Mouse (Mus musculus) forebrain, embryonic 13.5 days (tissue): ENCODE measurements around the gene A630076J17Rik. TPM values are rescaled to one million over a fixed set of nuclear protein-coding genes. Genes with fewer than 3 reads are reported as not detected.

Source experiments
- ATAC-seq: fragments of 200-750 bp; cut with Nextera tagmentation; 2 replicates; pipeline ENCODE4 v1.8.0; 2017
- H3K27ac ChIP-seq: fragments of 300-500 bp; sonication (generic); 2 replicates; pipeline ENCODE4 v1.5.1; 2015; ENCODE audit warnings: inconsistent platforms, mild to moderate bottlenecking, moderate library complexity
- H3K27me3 ChIP-seq: fragments of 300-500 bp; sonication (generic); 2 replicates; pipeline ENCODE4 v1.6.1; 2015; ENCODE audit warnings: mild to moderate bottlenecking, inconsistent platforms
- H3K36me3 ChIP-seq: fragments of 300-500 bp; sonication (generic); 2 replicates; pipeline ENCODE4 v1.6.1; 2015; ENCODE audit warnings: mild to moderate bottlenecking, inconsistent platforms; ENCODE audit not compliant: poor library complexity, severe bottlenecking
- H3K4me1 ChIP-seq: fragments of 300-500 bp; sonication (generic); 2 replicates; pipeline ENCODE4 v1.6.1; 2015; ENCODE audit warnings: inconsistent platforms
- H3K4me2 ChIP-seq: fragments of 300-500 bp; sonication (generic); 2 replicates; pipeline ENCODE4 v1.6.1; 2015; ENCODE audit warnings: inconsistent platforms, mild to moderate bottlenecking, moderate library complexity
- H3K4me3 ChIP-seq: fragments of 300-500 bp; sonication (generic); 2 replicates; pipeline ENCODE4 v1.5.1; 2015; ENCODE audit warnings: mild to moderate bottlenecking, inconsistent platforms
- H3K9ac ChIP-seq: fragments of 300-500 bp; sonication (generic); 2 replicates; pipeline ENCODE4 v1.6.1; 2015; ENCODE audit warnings: mild to moderate bottlenecking, inconsistent platforms
- H3K9me3 ChIP-seq: fragments of 300-500 bp; sonication (generic); replicated peaks from 2 replicates; pipeline ENCODE4 v1.6.1; 2016; ENCODE audit warnings: inconsistent platforms
- WGBS: fragments of 180-500 bp; shearing (Covaris S2); methylation state at CpG from one replicate; pipeline ENCODE4 v1.1.7; 2015; 5-methylcytosine and 5-hydroxymethylcytosine counted together
- polyA plus RNA-seq: library from polyadenylated mRNA; unstranded; fragments of >200 nt; fragmentation: Nextera tagmentation; extraction: Ambion mirVana; gene quantifications from 2 replicates; pipeline ENCODE4 v1.2.1, GENCODE M21; 2015

Gene A630076J17Rik
- not detected in 2 replicates for polyA plus RNA-seq

- H3K4me2 ChIP-seq = no peak within 1 kb of the TSS
- no peaks in the 10 kb centered on the region for H3K4me1 ChIP-seq
- no peak within 1 kb of the TSS for H3K9ac ChIP-seq
- H3K4me3 ChIP-seq = no peak within 1 kb of the TSS
- no peaks in the 10 kb centered on the region for H3K27me3 ChIP-seq
- H3K36me3 ChIP-seq = no peaks in the 10 kb centered on the region
- no peak within 1 kb of the TSS for H3K27ac ChIP-seq
- WGBS = 82% methylated on average over 1 of the region's 1 CpGs
- H3K9me3 ChIP-seq = no peaks in the 10 kb centered on the region
- no peak for ATAC-seq
Measured at GRCm38 (mm10) chr3:107230527-107230926, at the start of gene A630076J17Rik. Gene A630076J17Rik, plus strand, starts transcription at chr3:107230614.

DNA sequence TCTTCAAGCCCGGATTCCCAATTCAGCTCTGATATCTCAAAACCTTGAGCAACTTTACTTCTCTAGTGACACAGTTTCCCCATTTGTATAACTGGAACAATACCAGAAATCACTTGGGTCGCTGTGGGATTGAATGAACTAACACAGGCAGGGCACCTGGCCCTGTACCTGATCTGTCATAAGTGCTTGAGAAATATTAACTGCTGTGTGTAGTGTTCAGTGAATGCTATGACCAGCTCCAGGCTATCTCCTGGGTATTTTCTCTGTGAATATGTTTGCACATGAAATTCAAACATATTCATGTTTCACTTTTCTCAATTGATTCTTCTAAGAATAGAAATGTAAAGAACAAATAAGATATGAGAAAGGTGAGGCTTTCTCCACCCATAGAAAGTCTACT, 49.6 kb upstream of the A630076J17Rik start:
- Histone ChIP-seq H3K27ac (no peak overlapping the region), H3K9me3 (no peaks in the 10 kb centered on the region), H3K4me3 (no peak overlapping the region), H3K9ac (no peak overlapping the region), H3K4me2 (no peak overlapping the region), H3K36me3 (no peaks in the 10 kb centered on the region), H3K27me3 (no peaks in the 10 kb centered on the region), H3K4me1 (no peaks in the 10 kb centered on the region)
- WGBS = 82% methylated on average over 2 of the region's 2 CpGs
- ATAC-seq = no peak

DNA sequence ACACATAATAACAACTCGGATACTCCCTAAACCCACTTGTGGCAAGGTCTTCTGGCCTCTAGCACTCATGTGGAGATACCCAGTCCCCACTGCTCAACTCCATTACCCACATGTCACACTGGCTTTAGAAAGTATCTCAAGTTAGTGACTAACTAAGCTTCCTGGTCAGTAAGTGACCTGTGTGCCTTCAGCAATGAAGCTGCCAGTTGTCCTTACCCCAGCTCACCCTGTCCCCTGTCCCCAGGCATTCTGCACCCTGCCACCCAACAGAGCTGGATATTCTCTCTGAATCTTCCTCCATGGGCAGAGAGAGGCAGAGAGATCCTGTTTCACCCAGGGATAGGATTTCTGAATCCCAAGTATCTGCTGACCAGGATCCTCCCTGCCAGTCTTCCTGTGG, 47.7 kb upstream of the A630076J17Rik start, which contains the start of gene Kcna10:
Gene Kcna10, plus strand, starts transcription at position 301 of the 400 bp plus-strand sequence.
- 83% methylated on average over 1 of the region's 1 CpGs for WGBS
- Histone ChIP-seq H3K36me3 (no peaks in the 10 kb centered on the region), H3K4me2 (no peak within 1 kb of the TSS), H3K9me3 (no peaks in the 10 kb centered on the region), H3K27ac (no peak within 1 kb of the TSS), H3K4me1 (no peaks in the 10 kb centered on the region), H3K27me3 (no peaks in the 10 kb centered on the region), H3K9ac (no peak within 1 kb of the TSS), H3K4me3 (no peak within 1 kb of the TSS)
- ATAC-seq = no peak

GRCm38 (mm10) chr3:107183178-107183577, 47.2 kb upstream of the A630076J17Rik start:
- no peak for ATAC-seq
- Histone ChIP-seq H3K4me1 (no peaks in the 10 kb centered on the region), H3K27ac (no peak overlapping the region), H3K36me3 (no peaks in the 10 kb centered on the region), H3K4me2 (no peak overlapping the region), H3K9ac (no peak overlapping the region), H3K9me3 (no peaks in the 10 kb centered on the region), H3K4me3 (no peak overlapping the region), H3K27me3 (no peaks in the 10 kb centered on the region)
- WGBS = 85% methylated on average over 3 of the region's 3 CpGs

- Histone ChIP-seq H3K4me2 (no peak overlapping the region), H3K9ac (no peak overlapping the region), H3K4me1 (peaks cover 3% of the 10 kb centered on the region; the same call in 1 of the 2 replicates), H3K9me3 (no peaks in the 10 kb centered on the region), H3K27ac (no peak overlapping the region), H3K27me3 (no peaks in the 10 kb centered on the region), H3K4me3 (no peak overlapping the region), H3K36me3 (no peaks in the 10 kb centered on the region)
- no peak for ATAC-seq
- whole genome bisulfite sequencing = 80% methylated on average over 3 of the region's 3 CpGs
Measured at GRCm38 (mm10) chr3:107185597-107185996, 44.8 kb upstream of the A630076J17Rik start.

DNA sequence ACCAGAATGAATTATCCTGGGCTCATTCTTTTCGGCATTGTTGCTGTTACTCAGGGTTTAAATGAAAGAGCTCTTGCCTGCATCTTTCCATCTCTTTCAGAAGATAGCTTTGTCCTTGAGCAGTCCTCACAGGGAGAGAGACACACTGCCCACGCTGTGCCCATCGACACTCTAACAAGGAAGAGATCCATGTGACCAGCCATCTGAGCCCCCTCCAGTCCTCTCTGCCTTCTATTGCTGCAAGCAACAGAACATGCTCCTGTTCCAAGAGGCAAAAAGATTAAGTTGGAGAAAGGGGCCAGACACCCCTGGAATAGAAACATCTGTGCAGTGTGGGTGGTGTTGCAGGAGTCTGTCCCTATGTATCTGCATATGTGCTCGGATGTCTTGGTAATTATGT, 43.4 kb upstream of the A630076J17Rik start:
- 75% methylated on average over 4 of the region's 4 CpGs for WGBS

GRCm38 (mm10) chr3:107188226-107188899, 42.1 kb upstream of the A630076J17Rik start:
- no peak overlapping the region for H3K27ac ChIP-seq
- 0 out of 2 replicates have a peak, but pooled peaks cover 2% of the 10 kb centered on the region for H3K27me3 ChIP-seq
- H3K4me1 ChIP-seq = peaks cover 5% of the 10 kb centered on the region; the same call in 1 of the 2 replicates
- 48% methylated on average over 6 of the region's 6 CpGs for WGBS
- H3K36me3 ChIP-seq = no peaks in the 10 kb centered on the region
- H3K9ac ChIP-seq = no peak overlapping the region
- H3K4me2 ChIP-seq = no peak overlapping the region
- no peaks in the 10 kb centered on the region for H3K9me3 ChIP-seq
- ATAC-seq = peak; percentile 87
- H3K4me3 ChIP-seq = no peak overlapping the region

More for the DNA sequence above, 43.4 kb upstream of the A630076J17Rik start:
- H3K4me1 ChIP-seq = peaks cover 5% of the 10 kb centered on the region; the same call in 1 of the 2 replicates
- no peaks in the 10 kb centered on the region for H3K27me3 ChIP-seq
- no peaks in the 10 kb centered on the region for H3K9me3 ChIP-seq
- H3K9ac ChIP-seq = no peak overlapping the region
- H3K4me2 ChIP-seq = no peak overlapping the region
- H3K4me3 ChIP-seq = no peak overlapping the region
- H3K27ac ChIP-seq = no peak overlapping the region
- no peak for ATAC-seq
- no peaks in the 10 kb centered on the region for H3K36me3 ChIP-seq

DNA sequence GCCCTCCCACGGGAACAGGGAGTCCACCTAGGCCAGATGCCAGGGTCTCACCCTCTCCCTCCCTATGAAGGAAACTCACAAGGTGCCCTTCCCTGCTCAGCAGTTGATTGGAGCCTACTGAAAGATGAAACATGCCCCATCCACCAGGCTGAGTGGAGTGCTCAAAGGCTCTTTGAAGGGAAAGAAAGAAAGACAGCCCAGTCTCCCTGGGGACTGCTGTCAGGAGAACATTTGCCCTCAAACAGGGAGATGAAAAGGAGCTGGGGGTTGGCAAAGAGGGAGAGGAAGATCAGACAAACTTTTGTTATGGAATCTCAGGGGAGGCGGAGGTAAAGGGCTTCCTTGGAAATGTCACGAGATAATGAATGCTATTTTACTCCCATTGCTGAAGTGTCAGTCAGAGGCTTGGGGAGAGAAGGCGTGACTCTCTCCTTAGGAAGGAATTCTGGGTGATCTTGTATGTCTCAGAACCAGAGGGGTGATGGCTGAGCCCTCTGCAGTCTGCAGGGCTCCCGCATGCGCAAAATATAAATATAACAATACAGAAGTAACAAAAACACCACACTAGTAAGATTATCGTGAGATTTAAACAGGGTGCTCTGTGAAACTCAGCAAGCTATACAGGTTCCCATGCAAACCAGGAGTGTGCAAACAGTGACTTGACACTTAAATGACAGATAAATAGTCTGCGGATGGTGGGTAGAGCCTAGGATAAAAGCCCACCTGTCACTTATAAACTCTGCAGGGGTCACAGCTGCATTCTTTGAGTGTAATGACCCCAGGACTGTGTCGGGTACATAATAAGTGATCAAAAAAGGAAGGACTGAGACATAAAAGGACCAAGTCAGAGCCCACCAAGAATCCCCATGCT, 28.9 kb upstream of the A630076J17Rik start:
- no peak overlapping the region for H3K9ac ChIP-seq
- no peaks in the 10 kb centered on the region for H3K36me3 ChIP-seq
- peak; percentile 57 for ATAC-seq
- no peak overlapping the region for H3K4me3 ChIP-seq
- no peaks in the 10 kb centered on the region for H3K9me3 ChIP-seq
- H3K27ac ChIP-seq = no peak overlapping the region
- WGBS = 33% methylated on average over 9 of the region's 9 CpGs
- 0 out of 2 replicates have a peak, but pooled peaks cover 7% of the 10 kb centered on the region for H3K4me1 ChIP-seq
- H3K27me3 ChIP-seq = no peaks in the 10 kb centered on the region
- no peak overlapping the region for H3K4me2 ChIP-seq

DNA sequence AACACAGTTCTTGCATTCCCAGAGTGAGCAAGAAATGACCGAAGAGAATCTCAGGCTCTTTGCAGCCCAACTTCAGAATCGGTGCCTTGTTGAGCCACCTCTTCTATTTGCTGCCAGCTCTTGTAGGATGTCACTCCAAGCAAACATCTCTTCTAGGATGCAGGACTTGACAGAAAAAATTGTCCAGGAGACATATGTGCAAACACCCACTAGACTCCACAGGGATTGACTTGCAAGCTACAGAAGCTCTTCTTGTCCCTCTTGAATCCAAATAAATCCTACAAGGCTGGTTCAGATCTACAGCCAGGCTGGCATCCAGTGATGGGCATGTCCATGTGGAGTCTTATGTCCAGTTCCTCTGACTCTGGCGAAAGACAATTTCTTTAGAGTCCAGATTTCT, 26.0 kb upstream of the A630076J17Rik start:
- Histone ChIP-seq H3K9ac (no peak overlapping the region), H3K4me3 (no peak overlapping the region), H3K9me3 (no peaks in the 10 kb centered on the region), H3K27ac (no peak overlapping the region), H3K27me3 (no peaks in the 10 kb centered on the region), H3K36me3 (no peaks in the 10 kb centered on the region), H3K4me1 (peaks cover 12% of the 10 kb centered on the region; the same call in 1 of the 2 replicates), H3K4me2 (no peak overlapping the region)
- ATAC-seq = no peak
- 80% methylated on average over 3 of the region's 3 CpGs for WGBS

DNA sequence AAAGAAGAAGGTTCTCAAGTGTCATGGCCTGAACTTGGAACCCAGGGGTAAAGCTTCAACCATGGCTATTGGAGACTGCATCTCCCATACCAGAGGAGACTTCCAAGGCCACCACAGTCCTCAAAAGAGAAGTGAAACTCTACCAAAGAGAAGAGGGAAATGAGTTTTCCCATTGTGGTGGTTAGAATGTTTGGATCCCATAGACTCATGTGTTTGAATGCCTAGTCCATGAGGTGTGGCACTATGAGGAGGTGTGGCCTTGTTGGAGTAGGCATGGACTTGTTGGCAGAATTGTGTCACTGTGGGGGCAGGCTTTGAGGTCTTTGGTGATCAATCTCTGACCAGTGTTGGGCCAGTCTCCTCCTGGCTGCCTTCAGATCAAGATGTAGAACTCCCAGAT, 25.2 kb upstream of the A630076J17Rik start:
- ATAC-seq = no peak
- no peak overlapping the region for H3K27ac ChIP-seq
- H3K4me1 ChIP-seq = peaks cover 12% of the 10 kb centered on the region; the same call in 1 of the 2 replicates
- no peaks in the 10 kb centered on the region for H3K9me3 ChIP-seq
- H3K4me3 ChIP-seq = no peak overlapping the region
- H3K9ac ChIP-seq = no peak overlapping the region
- H3K4me2 ChIP-seq = no peak overlapping the region
- no peaks in the 10 kb centered on the region for H3K27me3 ChIP-seq
- no peaks in the 10 kb centered on the region for H3K36me3 ChIP-seq

DNA sequence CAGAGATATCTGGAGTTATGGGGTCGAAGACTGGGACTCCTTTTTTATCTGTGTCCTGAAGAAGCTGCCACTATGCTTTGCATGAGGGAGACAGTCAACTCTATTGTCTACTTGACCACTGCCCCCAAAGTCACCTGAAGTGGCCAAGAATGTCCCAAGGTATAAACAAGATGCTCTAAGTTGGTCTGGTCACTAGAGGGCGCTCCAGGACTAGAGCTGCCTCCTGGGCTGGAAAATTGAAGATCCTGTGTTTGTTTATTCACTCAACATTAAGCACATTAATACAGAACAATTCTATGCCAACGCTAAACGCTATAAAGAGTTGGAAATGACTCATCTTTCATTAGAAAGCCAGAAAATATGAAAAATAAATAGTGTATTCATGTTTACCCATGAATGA, 24.4 kb upstream of the A630076J17Rik start:
- Histone ChIP-seq H3K9ac (no peak overlapping the region), H3K4me3 (no peak overlapping the region), H3K9me3 (no peaks in the 10 kb centered on the region), H3K27ac (no peak overlapping the region), H3K36me3 (no peaks in the 10 kb centered on the region), H3K27me3 (no peaks in the 10 kb centered on the region), H3K4me2 (no peak overlapping the region), H3K4me1 (peaks cover 12% of the 10 kb centered on the region; the same call in 1 of the 2 replicates)
- 10% methylated on average over 4 of the region's 4 CpGs for WGBS
- no peak for ATAC-seq

DNA sequence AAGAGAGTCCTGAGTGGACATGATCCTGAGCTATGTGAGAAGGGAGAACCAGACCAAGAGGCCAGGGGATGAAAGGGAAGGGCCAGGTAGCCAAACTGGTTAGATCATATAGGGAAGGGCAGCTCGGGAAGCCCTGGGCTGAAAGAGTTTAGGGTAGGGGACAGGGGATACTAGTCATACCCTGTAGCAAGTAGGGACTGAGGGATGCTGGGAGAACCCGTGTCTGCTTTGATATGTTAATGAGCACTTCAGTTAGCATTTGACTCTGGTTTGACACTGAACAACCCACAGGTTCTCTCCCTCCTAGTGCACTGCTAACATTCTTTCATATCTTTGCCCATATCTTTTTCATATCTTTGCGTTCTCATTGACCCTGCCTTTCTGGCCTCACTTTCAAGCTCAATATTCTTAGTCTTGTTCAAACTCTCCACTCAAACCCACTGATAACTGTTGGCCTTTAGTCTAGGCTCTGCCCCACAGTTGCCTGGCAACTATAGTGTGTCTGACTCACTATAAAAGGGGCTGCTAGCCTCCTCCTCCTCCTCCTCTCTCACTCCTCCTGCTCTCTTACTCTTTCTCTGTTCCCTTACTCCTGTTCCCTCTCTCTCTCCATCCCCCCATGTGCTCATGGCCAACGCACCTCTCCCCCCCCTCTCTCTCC, 23.8 kb upstream of the A630076J17Rik start:
- Histone ChIP-seq H3K36me3 (no peaks in the 10 kb centered on the region), H3K27ac (no peak overlapping the region), H3K9me3 (no peaks in the 10 kb centered on the region), H3K4me1 (peaks cover 8% of the 10 kb centered on the region; the same call in 1 of the 2 replicates), H3K9ac (no peak overlapping the region), H3K4me2 (no peak overlapping the region), H3K4me3 (no peak overlapping the region), H3K27me3 (no peaks in the 10 kb centered on the region)
- 49% methylated on average over 4 of the region's 4 CpGs for WGBS
- ATAC-seq = 0 out of 2 replicates have a peak, but pooled peaks have one; percentile 31
